Mouse (Mus musculus): ENCODE data around the gene Abhd17a.

Abhd17a gene

DNA sequence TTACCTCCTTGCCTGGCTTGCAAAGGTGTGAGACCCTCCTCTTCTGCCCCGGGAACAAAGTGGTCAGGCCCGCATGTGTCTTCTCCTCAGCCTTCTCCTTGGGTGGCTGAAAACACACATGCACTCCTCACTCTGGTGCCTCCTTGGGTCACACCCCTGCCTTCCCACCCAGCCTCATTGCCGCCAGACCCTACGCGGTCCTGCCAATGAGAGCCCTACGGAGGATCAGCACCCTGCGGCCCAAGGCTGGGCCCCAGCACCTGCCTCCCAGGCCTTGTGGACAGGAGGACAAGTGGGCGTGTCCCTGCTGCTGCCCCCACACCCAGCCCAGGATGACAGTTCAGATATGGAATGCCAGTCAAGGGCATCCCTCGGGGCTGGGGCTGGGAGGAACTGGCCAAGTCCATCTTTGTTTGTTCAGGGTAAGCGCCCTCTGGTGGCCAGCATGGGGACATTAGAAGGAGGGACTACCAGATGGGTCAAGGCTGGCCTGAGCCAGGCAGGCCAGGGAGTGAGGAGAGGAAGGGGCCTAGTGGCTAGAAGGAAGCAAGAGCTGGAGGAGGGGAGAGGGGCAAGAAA is 41.6 kb downstream of the Abhd17a start:
- no peak for DNase-seq (ENCODE audit: low read depth, low spot score)

DNA sequence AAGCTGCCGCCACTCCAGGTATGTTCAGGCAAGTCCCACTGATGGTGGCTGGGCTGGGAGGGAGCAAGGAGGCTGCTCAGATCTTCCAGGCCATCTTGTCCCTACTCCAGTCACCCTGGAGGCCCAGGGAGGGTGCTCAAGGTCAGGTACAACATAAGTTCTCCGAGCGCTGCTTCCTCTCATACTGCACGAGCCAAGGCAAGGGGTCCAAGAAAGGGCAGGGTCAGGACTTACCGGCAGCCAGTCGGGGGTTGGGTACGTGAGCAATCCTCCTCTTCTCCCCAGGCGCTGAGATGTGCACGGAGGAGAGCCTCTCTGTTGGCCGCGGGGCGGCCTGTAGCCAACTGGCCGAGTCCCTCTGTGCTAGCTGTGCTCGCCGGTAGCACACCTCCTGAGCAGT is 42.6 kb downstream of the Abhd17a start:
- DNase-seq (ENCODE audit: low read depth, low spot score): no peak

DNA sequence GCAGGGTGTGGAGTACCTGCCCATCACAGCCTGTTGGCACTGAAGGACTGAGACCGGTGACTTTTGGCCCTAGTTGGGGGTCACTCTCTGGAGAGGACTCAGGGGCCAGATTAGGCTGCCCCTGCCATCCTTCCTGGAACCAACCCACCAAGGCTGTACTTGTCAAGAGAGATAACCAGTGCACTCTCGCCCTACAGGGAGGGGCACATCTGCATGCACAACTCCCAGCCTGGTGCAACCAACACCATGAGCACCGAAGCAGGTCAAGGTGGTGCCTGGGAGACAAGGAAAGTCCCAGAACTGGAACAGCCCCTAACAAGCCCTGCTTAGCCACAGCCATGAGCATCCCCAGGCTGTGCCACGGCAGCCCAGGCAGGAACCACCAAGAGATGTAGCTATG is 43.2 kb downstream of the Abhd17a start:
- DNase-seq (ENCODE audit: low read depth, low spot score): no peak

DNA sequence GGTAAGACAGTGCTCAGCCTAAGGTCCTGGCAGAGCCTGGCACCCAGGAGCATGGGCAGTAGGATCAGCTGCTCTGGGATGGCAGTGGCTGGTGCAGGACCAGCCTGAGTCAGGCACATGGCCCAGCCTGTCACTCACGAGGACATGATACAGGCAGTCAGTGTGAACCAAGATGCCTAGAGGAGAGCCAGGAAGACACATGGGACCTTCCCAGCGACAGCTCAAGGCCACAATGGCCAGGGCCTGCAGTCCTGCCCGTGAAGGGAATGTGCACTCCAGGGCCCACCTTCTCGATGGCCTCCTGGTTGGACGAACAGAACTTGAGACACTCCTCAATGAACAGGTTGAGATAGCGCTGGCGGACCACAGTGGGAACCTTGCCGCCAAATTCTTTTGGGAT is 44.6 kb downstream of the Abhd17a start:
- DNase-seq (ENCODE audit: low read depth, low spot score): no peak

DNA sequence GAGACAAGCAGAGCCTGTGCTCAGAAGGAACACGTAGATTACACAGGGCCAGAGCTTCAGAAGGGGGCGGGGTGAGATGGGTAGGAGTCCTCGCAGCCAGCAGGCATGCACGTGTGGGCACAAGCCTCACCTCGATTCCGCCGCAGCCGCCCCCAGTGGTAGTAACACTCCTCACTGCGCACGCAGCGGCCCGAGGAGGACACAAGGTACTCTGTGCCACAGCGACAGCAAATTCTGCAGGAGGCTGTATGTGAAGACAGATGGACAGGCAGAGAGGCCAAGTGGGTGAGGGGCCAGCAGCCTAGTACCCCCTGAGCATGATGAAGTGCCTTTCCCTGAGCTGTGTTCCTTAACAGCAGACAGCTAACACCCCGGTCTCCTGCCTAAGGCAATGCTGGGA is 46.3 kb downstream of the Abhd17a start:
- no peak for DNase-seq (ENCODE audit: low read depth, low spot score)

DNA sequence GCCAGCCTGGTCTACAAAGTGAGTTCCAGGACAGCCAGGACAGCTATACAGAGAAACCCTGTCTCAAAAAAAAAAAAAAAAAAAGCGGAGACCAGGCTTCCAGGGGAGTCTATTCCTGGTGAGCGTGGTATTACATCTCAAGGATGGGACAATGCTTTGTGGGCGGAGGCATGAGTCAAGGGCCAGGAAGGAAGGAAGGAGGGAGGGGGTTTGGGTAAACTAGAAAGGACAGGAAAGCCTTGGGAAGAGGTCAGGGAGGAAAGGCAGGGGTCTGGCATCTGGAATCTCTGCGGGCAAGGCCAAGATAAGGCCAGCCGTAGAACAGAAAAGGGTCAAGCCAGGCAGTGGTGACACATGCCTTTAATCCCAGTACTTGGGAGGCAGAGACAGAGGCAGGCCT is 50.6 kb downstream of the Abhd17a start:
- no peak for DNase-seq (ENCODE audit: low read depth, low spot score)

DNA sequence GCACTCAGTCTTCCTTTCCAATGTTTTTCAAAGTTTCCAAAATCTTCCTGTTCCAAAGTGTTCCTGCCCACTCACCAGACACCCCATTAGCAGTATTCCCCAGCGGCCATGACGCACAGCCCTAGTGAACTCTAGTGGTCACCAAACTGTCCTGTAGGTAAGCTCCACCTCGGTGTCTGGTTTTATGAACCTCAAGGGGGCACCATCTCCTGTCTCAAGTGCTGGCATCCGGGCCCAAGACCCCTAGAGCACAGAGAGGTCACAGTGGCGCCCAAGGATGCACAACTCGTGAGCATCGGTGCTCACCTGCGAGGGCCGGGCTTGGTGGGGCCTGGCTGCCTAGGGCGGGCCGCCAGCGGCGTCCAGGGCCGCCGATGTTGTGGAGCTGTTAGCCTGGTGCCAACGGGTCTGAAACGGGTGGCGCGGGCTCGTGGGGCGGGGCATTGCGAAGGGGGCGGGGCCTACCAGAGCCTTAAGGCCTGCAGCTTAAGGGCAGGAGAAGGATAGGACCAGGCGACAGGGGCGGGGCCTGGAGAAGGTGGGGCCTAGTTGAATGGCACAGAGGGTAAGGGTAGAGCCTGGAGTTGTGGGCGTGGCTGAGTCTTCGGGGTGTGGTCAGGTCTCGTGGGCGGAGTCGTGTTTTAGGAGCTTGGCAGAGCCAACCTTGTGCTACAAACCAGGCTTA is 51.3 kb downstream of the Abhd17a start, which contains the start of gene Atp8b3:
Gene Atp8b3, minus strand, starts transcription at position 415 of the 685 bp plus-strand sequence.
- no peak for DNase-seq (ENCODE audit: low read depth, low spot score)

DNA sequence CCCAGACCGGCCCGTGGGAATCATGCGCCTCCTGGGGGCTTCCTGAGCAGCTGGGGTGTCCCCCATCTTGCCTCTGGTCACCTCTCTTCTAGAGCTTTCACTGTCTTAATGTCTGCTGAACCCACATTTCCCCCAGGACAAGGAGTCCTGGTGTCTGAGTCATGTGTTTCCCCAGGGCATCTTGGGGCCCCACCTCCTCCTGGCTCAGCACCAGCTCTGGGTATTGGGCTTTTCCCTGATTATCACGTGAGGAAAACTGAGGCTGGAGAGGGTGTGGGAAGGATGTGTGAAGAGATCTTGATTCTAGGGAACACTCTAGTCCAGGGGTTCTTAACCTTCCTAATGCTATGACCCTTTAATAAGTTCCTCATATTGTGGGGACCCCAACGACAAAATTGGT is 52.0 kb downstream of the Abhd17a start:
- DNase-seq (ENCODE audit: low read depth, low spot score): no peak

DNA sequence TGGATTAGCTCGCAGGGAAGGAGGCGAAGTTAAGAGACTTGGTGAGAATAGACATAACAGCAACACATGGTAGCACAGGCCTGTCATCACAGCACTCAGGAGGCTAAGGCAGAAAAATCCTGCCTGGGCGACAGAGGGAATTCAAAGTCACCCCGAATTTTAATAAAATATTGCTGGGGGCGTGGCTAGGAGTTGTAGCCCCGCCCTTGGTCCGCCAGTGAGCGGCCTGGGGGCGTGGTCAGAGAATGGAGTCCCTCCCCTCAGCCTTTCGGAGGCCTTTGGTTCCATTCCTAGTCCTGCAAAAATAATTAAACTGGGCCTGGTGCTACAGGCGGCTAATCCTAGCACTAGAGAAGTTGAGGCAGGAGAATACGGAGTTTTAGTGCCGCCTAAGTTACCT is 54.4 kb downstream of the Abhd17a start:
- no peak for DNase-seq (ENCODE audit: low read depth, low spot score)

DNA sequence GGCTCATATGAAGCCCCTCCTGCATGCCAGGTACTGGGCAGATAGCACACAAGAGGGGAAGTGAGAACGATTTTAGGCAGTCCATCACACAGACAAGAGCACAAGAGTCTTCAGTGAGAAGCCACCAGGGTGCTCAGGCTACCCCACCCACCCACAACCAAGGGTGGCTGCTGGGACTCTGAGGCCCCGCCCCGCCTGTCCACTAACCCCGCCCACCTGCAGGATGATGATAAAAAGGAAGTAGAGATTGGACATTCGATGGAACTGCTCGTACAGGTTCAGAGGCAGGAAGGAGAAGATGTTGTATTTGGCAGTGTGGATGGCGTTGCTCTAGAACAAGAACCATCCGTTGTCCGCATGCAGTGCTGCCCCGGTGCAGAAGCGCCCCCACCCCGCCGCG is 55.1 kb downstream of the Abhd17a start:
- DNase-seq (ENCODE audit: low read depth, low spot score): no peak

DNA sequence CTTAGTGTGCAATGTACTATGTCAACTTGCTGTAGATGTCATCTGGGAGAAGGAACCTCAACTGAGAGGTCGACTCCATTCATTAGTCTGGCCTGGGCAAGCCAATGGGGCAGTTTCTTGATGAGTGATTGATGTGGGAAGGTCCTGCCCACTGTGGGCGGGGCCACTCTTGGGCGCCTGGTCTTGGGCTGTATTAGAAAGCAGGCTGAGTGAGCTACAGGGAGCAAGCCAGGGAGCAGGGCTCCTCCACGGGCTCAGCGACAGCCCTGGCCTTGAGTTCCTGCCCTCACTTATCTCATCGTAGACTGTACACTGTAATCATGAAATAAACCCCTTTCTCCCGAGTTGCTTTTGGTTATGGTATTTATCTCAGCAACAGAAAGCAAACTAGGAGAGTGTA is 56.4 kb downstream of the Abhd17a start:
- no peak for DNase-seq (ENCODE audit: low read depth, low spot score)
